Mouse (Mus musculus): Measurements from ENCODE around the gene Nup155.
"Not testable (repeated sequence)": the region's sequence is repeated elsewhere in the genome, so short reads cannot be mapped to it uniquely, and the experiment has no call there.

The Nup155 gene

GRCm38 (mm10) chr15:8108966-8109743 is at the start of gene Nup155:
TSS of gene Nup155 (plus strand) at chr15:8109273.
- peak; percentile 99 for DNase-seq

GRCm38 (mm10) chr15:8065221-8065620 is 43.9 kb upstream of the Nup155 start:
- DNase-seq, result no peak

GRCm38 (mm10) chr15:8073159-8073558 is 35.9 kb upstream of the Nup155 start:
- peak; percentile 13 for DNase-seq

- DNase-seq, result no peak
Measured at GRCm38 (mm10) chr15:8082139-8082538, 26.9 kb upstream of the Nup155 start.

- DNase-seq, result no peak
Measured at GRCm38 (mm10) chr15:8087293-8087692, 21.8 kb upstream of the Nup155 start.

GRCm38 (mm10) chr15:8088715-8089114 is 20.4 kb upstream of the Nup155 start:
- no peak for DNase-seq

GRCm38 (mm10) chr15:8090685-8091084 is 18.4 kb upstream of the Nup155 start:
- DNase-seq, result no peak

GRCm38 (mm10) chr15:8092668-8093067 is 16.4 kb upstream of the Nup155 start:
- not testable (repeated sequence) for DNase-seq

- peak; percentile 89 for DNase-seq
Measured at GRCm38 (mm10) chr15:8097853-8098252, 11.2 kb upstream of the Nup155 start.

- DNase-seq, result peak; percentile 99
Measured at GRCm38 (mm10) chr15:8098774-8099749, 10.0 kb upstream of the Nup155 start, which contains the start of gene Wdr70. TSS of gene Wdr70 (minus strand) at chr15:8099209.

- peak; percentile 34 for DNase-seq
Measured at GRCm38 (mm10) chr15:8101975-8102542, 7.0 kb upstream of the Nup155 start.

- DNase-seq, result no peak
Measured at GRCm38 (mm10) chr15:8108360-8108965, 610 bp upstream of the Nup155 start.

- DNase-seq, result peak; percentile 6
Measured at GRCm38 (mm10) chr15:8109782-8110181, 709 bp downstream of the Nup155 start.

GRCm38 (mm10) chr15:8129281-8129680 is 20.2 kb downstream of the Nup155 start:
- peak; percentile 28 for DNase-seq

- peak; percentile 42 for DNase-seq
Measured at GRCm38 (mm10) chr15:8131268-8131667, 22.2 kb downstream of the Nup155 start.

GRCm38 (mm10) chr15:8131761-8132160 is 22.7 kb downstream of the Nup155 start:
- peak; percentile 24 for DNase-seq

GRCm38 (mm10) chr15:8135606-8136005 is 26.5 kb downstream of the Nup155 start:
- DNase-seq, result no peak

- no peak for DNase-seq
Measured at GRCm38 (mm10) chr15:8161841-8162240, 52.8 kb downstream of the Nup155 start.

GRCm38 (mm10) chr15:8168591-8169265 is 59.7 kb downstream of the Nup155 start, which contains the start of gene Cplane1:
TSS of gene Cplane1 (plus strand) at chr15:8169106.
- DNase-seq, result peak; percentile 99

- no peak for DNase-seq
Measured at GRCm38 (mm10) chr15:8169266-8169746, 60.2 kb downstream of the Nup155 start.

- DNase-seq, result no peak
Measured at GRCm38 (mm10) chr15:8189563-8189962, 80.5 kb downstream of the Nup155 start.

GRCm38 (mm10) chr15:8190435-8190834 is 81.4 kb downstream of the Nup155 start:
- no peak for DNase-seq
